ENCODE assay signal across 10 mouse cellular contexts in genomic region chr5:142854877-142855276, GRCm38 (mm10). TPM values are rescaled to one million over a fixed set of nuclear protein-coding genes. Genes with fewer than 3 reads are reported as not detected.
DNase-seq lines count a peak whose midpoint lies in the region; ATAC-seq and TF ChIP-seq lines count a peak whose summit lies in the region.
"Had no signal": no experiment of that assay in that cellular context is flagged by ENCODE, and none has a peak within 500 bp of the region (broad histone marks: within the 10 kb centered on the region; RNA-seq: fewer than 3 reads in every experiment).

No protein-coding gene starts in this region.

- POLR2A ChIA-PET in Patski (lab: Charles Lee) = interaction anchor here (0.7 to 1.0 kb wide), 2 partner anchors 13 to 87 kb away, joined by 3 read pairs; no protein-coding TSS in a partner anchor

- no peak for ATAC-seq in intestine, postnatal 0 days
- ATAC-seq in intestine, embryonic 15.5 days = no peak
- ATAC-seq in Patski = no peak

- 0 out of 2 replicates have a peak, but pooled peaks cover 2% of the 10 kb centered on the region for H3K9me3 ChIP-seq in intestine, postnatal 0 days (ENCODE audit: control insufficient read depth)
- no peaks in the 10 kb centered on the region for H3K9me3 ChIP-seq in intestine, embryonic 15.5 days
- peaks cover 5% of the 10 kb centered on the region; the same call in 1 of the 2 replicates for H3K9me3 ChIP-seq in heart, embryonic 10.5 days
- H3K9me3 ChIP-seq: limb, embryonic 15.5 days; stomach, embryonic 15.5 days had no signal

- in situ Hi-C loops in Patski (cut with MboI; ENCODE audit: low pct_unique_long_range_greater_than_20kb) = no loop called here

- no peak overlapping the region for H3K27ac ChIP-seq in intestine, postnatal 0 days (ENCODE audit: low read depth, low read length)
- no peak overlapping the region for H3K27ac ChIP-seq in intestine, embryonic 15.5 days
- H3K27ac ChIP-seq in embryonic fibroblast, embryonic 13.5 days (ENCODE audit: insufficient read depth, low read length) = no peak overlapping the region
- no peak overlapping the region for H3K27ac ChIP-seq in heart, embryonic 10.5 days
- H3K27ac ChIP-seq: limb, embryonic 15.5 days; stomach, embryonic 15.5 days had no signal

- 79% methylated on average over 10 of the region's 10 CpGs for WGBS in intestine, postnatal 0 days
- 73% methylated on average over 10 of the region's 10 CpGs for WGBS in intestine, embryonic 15.5 days
- WGBS in heart, embryonic 10.5 days = 73% methylated on average over 10 of the region's 10 CpGs

- peak; percentile 45 to 50 for DNase-seq in B cell, adult 2 months
- DNase-seq in Patski (ENCODE audit: low read depth, low spot score) = no peak
- peak; percentile 70 to 76 for DNase-seq in kidney, postnatal 4 days
- peak; percentile 69 for DNase-seq in retina, postnatal 1 day
- no peak for DNase-seq in heart, embryonic 10.5 days (ENCODE audit: low spot score)

- TF ChIP-seq CTCF in intestine, postnatal 0 days (IDR thresholded peaks at IDR 0.05; ENCODE audit: low read depth) = peak; percentile 75
- TF ChIP-seq CTCF in Patski (IDR thresholded peaks at IDR 0.05) = peak; percentile 90
- peak; percentile 47; the same call in 1 of the 2 replicates for TF ChIP-seq CTCF in embryonic fibroblast, embryonic 13.5 days (IDR thresholded peaks at IDR 0.05; ENCODE audit: borderline replicate concordance, insufficient read depth, low read length)

- H3K27me3 ChIP-seq in intestine, postnatal 0 days (replicated peaks; ENCODE audit: control insufficient read depth, insufficient read depth, low read length) = no peaks in the 10 kb centered on the region
- H3K27me3 ChIP-seq in intestine, embryonic 15.5 days (replicated peaks) = no peaks in the 10 kb centered on the region
- H3K27me3 ChIP-seq in Patski = no peaks in the 10 kb centered on the region
- no peaks in the 10 kb centered on the region for H3K27me3 ChIP-seq in heart, embryonic 10.5 days (ENCODE audit: insufficient read depth, poor library complexity, severe bottlenecking)
- H3K27me3 ChIP-seq: limb, embryonic 15.5 days; stomach, embryonic 15.5 days had no signal

- no peak overlapping the region for H3K4me3 ChIP-seq in intestine, postnatal 0 days (ENCODE audit: low read depth, low read length)
- no peak overlapping the region for H3K4me3 ChIP-seq in intestine, embryonic 15.5 days (replicated peaks)
- H3K4me3 ChIP-seq in embryonic fibroblast, embryonic 13.5 days (ENCODE audit: insufficient read depth, low read length) = no peak overlapping the region
- no peak overlapping the region for H3K4me3 ChIP-seq in heart, embryonic 10.5 days
- H3K4me3 ChIP-seq: limb, embryonic 15.5 days; stomach, embryonic 15.5 days had no signal

- H3K4me2 ChIP-seq in intestine, postnatal 0 days (replicated peaks; ENCODE audit: low read depth) = no peak overlapping the region
- H3K4me2 ChIP-seq in intestine, embryonic 15.5 days (replicated peaks) = no peak overlapping the region
- H3K4me2 ChIP-seq: limb, embryonic 15.5 days; stomach, embryonic 15.5 days had no signal

- H3K4me1 ChIP-seq in intestine, postnatal 0 days (replicated peaks; ENCODE audit: control insufficient read depth, insufficient read depth, low read length) = 0 out of 2 replicates have a peak, but pooled peaks cover 4% of the 10 kb centered on the region
- H3K4me1 ChIP-seq in intestine, embryonic 15.5 days (replicated peaks) = peaks cover 8% of the 10 kb centered on the region; the same call in 1 of the 2 replicates
- no peaks in the 10 kb centered on the region for H3K4me1 ChIP-seq in embryonic fibroblast, embryonic 13.5 days (ENCODE audit: control insufficient read depth, insufficient read depth, low read length)
- peaks cover 17% of the 10 kb centered on the region; the same call in 1 of the 2 replicates for H3K4me1 ChIP-seq in heart, embryonic 10.5 days
- H3K4me1 ChIP-seq: limb, embryonic 15.5 days; stomach, embryonic 15.5 days had no signal

- no peak for TF ChIP-seq POLR2A in embryonic fibroblast, embryonic 13.5 days (IDR thresholded peaks at IDR 0.05; ENCODE audit: low read depth, low read length)

- H3K9ac ChIP-seq in intestine, postnatal 0 days (ENCODE audit: low read depth, low read length) = no peak overlapping the region
- H3K9ac ChIP-seq in intestine, embryonic 15.5 days = no peak overlapping the region
- H3K9ac ChIP-seq: limb, embryonic 15.5 days; stomach, embryonic 15.5 days had no signal

- H3K36me3 ChIP-seq in intestine, postnatal 0 days (ENCODE audit: control insufficient read depth, insufficient read depth) = no peaks in the 10 kb centered on the region
- no peaks in the 10 kb centered on the region for H3K36me3 ChIP-seq in intestine, embryonic 15.5 days
- H3K36me3 ChIP-seq in heart, embryonic 10.5 days = 0 out of 2 replicates have a peak, but pooled peaks cover 2% of the 10 kb centered on the region
- H3K36me3 ChIP-seq: limb, embryonic 15.5 days; stomach, embryonic 15.5 days had no signal

- CTCF ChIA-PET in Patski (lab: Charles Lee) = interaction anchor here (0.6 to 2.6 kb wide), 11 partner anchors 9 to 130 kb away, joined by 3 to 7 read pairs (median 5); no protein-coding TSS in a partner anchor

RNA-seq across cellular contexts. Expression of gene Tnrc18, which starts 37.4 kb away (rescaled TPM):
- 9.9 and 11.7 TPM in 2 replicates for polyA plus RNA-seq in intestine, postnatal 0 days (2015; fragmentation: Nextera tagmentation; extraction: Ambion mirVana)
- polyA plus RNA-seq in intestine, embryonic 15.5 days (2015; fragmentation: Nextera tagmentation; extraction: Ambion mirVana) = 19.5 and 21.6 TPM in 2 replicates
- 116 TPM for polyA plus RNA-seq in Patski (2021)
- polyA plus RNA-seq in embryonic fibroblast, embryonic 13.5 days (2011; ENCODE audit: insufficient read length, low read depth, missing spikeins) = 98.0 and 124 TPM in 2 replicates
- 22.2 and 24.8 TPM in 2 replicates for polyA plus RNA-seq in heart, embryonic 10.5 days (2016; fragmentation: Nextera tagmentation; extraction: Ambion mirVana)

RNA-seq across cellular contexts. Expression of gene Fbxl18, which starts 40.3 kb away (rescaled TPM):
- 5.6 and 6.2 TPM in 2 replicates for polyA plus RNA-seq in intestine, postnatal 0 days (2015; fragmentation: Nextera tagmentation; extraction: Ambion mirVana)
- polyA plus RNA-seq in intestine, embryonic 15.5 days (2015; fragmentation: Nextera tagmentation; extraction: Ambion mirVana) = 11.1 and 11.4 TPM in 2 replicates
- polyA plus RNA-seq in Patski (2021) = 11.1 TPM
- 8.7 and 8.8 TPM in 2 replicates for polyA plus RNA-seq in embryonic fibroblast, embryonic 13.5 days (2011; ENCODE audit: insufficient read length, low read depth, missing spikeins)
- polyA plus RNA-seq in heart, embryonic 10.5 days (2016; fragmentation: Nextera tagmentation; extraction: Ambion mirVana) = 13.4 and 14.6 TPM in 2 replicates

RNA-seq across cellular contexts. Expression of gene Actb, which starts 51.7 kb away (rescaled TPM):
- 22,808 and 23,070 TPM in 2 replicates for polyA plus RNA-seq in intestine, postnatal 0 days (2015; fragmentation: Nextera tagmentation; extraction: Ambion mirVana)
- polyA plus RNA-seq in intestine, embryonic 15.5 days (2015; fragmentation: Nextera tagmentation; extraction: Ambion mirVana) = 14,579 and 17,104 TPM in 2 replicates
- 2,926 TPM for polyA plus RNA-seq in Patski (2021)
- polyA plus RNA-seq in embryonic fibroblast, embryonic 13.5 days (2011; ENCODE audit: insufficient read length, low read depth, missing spikeins) = 7,994 and 9,776 TPM in 2 replicates
- polyA plus RNA-seq in heart, embryonic 10.5 days (2016; fragmentation: Nextera tagmentation; extraction: Ambion mirVana) = 6,505 and 8,921 TPM in 2 replicates

Comparison
In these comparisons a context has a peak if more than half of its experiments do, and no peak if none do; other contexts are left out.
1. DNase-seq: peak in B cell, adult 2 months (2 of 2), kidney, postnatal 4 days (2 of 2) and retina, postnatal 1 day (single experiment); none in Patski (single experiment) and heart, embryonic 10.5 days (single experiment).
2. Peak in every context shown above with its lines, with median percentiles within 50 percentile points of each other: CTCF ChIP-seq.